Mouse (Mus musculus) hindbrain, embryonic 14.5 days (tissue): ENCODE measurements around the gene Arhgap31. TPM values are rescaled to one million over a fixed set of nuclear protein-coding genes. Genes with fewer than 3 reads are reported as not detected.

Source experiments
- ATAC-seq: fragments of 200-750 bp; cut with Nextera tagmentation; 2 replicates; pipeline ENCODE4 v1.8.0; 2017; ENCODE audit warnings: moderate number of reproducible peaks, mild to moderate bottlenecking, moderate TSS enrichment, moderate library complexity; ENCODE audit not compliant: low FRiP score
- DNase-seq: peaks from one replicate; pipeline ENCODE4 v3.0.0-alpha.2; 2015; ENCODE audit warnings: low spot score
- H3K27ac ChIP-seq: fragments of 300-500 bp; sonication (generic); 2 replicates; pipeline ENCODE4 v1.5.1; 2014; ENCODE audit warnings: mild to moderate bottlenecking, moderate library complexity
- H3K27me3 ChIP-seq: fragments of 300-500 bp; sonication (generic); 2 replicates; pipeline ENCODE4 v1.6.1; 2014; ENCODE audit warnings: mild to moderate bottlenecking, low read length, mixed read lengths; ENCODE audit not compliant: control insufficient read depth, insufficient read depth
- H3K36me3 ChIP-seq: fragments of 300-500 bp; sonication (generic); replicated peaks from 2 replicates; pipeline ENCODE4 v1.6.1; 2014; ENCODE audit not compliant: control insufficient read depth, insufficient read depth
- H3K4me1 ChIP-seq: fragments of 300-500 bp; sonication (generic); replicated peaks from 2 replicates; pipeline ENCODE4 v1.6.1; 2014; ENCODE audit warnings: antibody characterized with exemption, low read length, mixed read lengths; ENCODE audit not compliant: control insufficient read depth, insufficient read depth
- H3K4me2 ChIP-seq: fragments of 300-500 bp; sonication (generic); replicated peaks from 2 replicates; pipeline ENCODE4 v1.6.1; 2014; ENCODE audit warnings: mild to moderate bottlenecking, moderate library complexity
- H3K4me3 ChIP-seq: fragments of 300-500 bp; sonication (generic); replicated peaks from 2 replicates; pipeline ENCODE4 v1.5.1; 2014; ENCODE audit warnings: mild to moderate bottlenecking, low read length
- H3K9ac ChIP-seq: fragments of 300-500 bp; sonication (generic); 2 replicates; pipeline ENCODE4 v1.6.1; 2014
- H3K9me3 ChIP-seq: fragments of 300-500 bp; sonication (generic); 2 replicates; pipeline ENCODE4 v1.6.1; 2016; ENCODE audit warnings: low read length; ENCODE audit not compliant: control insufficient read depth
- WGBS: fragments of 180-500 bp; shearing (Covaris S2); extraction: QIAGEN DNeasy Blood & Tissue Kit; methylation state at CpG from one replicate; pipeline ENCODE4 v1.1.7; 2014; 5-methylcytosine and 5-hydroxymethylcytosine counted together
- polyA plus RNA-seq: library from polyadenylated mRNA; unstranded; fragments of >200 nt; fragmentation: Nextera tagmentation; extraction: Ambion mirVana; gene quantifications from 2 replicates; pipeline ENCODE4 v1.2.1, GENCODE M21; 2014

Gene Arhgap31
- polyA plus RNA-seq, 1 experiment from 2014 or later = 7.8 TPM

- DNase-seq (no peak), ATAC-seq (no peak)
- Histone ChIP-seq H3K4me3 (no peak overlapping the region), H3K4me2 (no peak overlapping the region), H3K4me1 (no peaks in the 10 kb centered on the region), H3K9ac (no peak overlapping the region), H3K9me3 (no peaks in the 10 kb centered on the region), H3K27me3 (no peaks in the 10 kb centered on the region), H3K27ac (no peak overlapping the region), H3K36me3 (peaks cover 11% of the 10 kb centered on the region; the same call in 1 of the 2 replicates)
- 69% methylated on average over 18 of the region's 18 CpGs for WGBS
Observed at GRCm38 (mm10) chr16:38609092-38609491, 104.0 kb downstream of the Arhgap31 start.

- no peaks in the 10 kb centered on the region for H3K27me3 ChIP-seq
- no peak overlapping the region for H3K27ac ChIP-seq
- H3K4me3 ChIP-seq = no peak overlapping the region
- DNase-seq (no peak), ATAC-seq (no peak)
- WGBS = 77% methylated on average over 12 of the region's 12 CpGs
- H3K4me2 ChIP-seq = no peak overlapping the region
- no peaks in the 10 kb centered on the region for H3K9me3 ChIP-seq
- no peaks in the 10 kb centered on the region for H3K4me1 ChIP-seq
- H3K36me3 ChIP-seq = peaks cover 11% of the 10 kb centered on the region; the same call in 1 of the 2 replicates
- H3K9ac ChIP-seq = no peak overlapping the region
Observed at GRCm38 (mm10) chr16:38608687-38609086, 104.4 kb downstream of the Arhgap31 start.

- ATAC-seq (no peak), DNase-seq (no peak)
- no peak overlapping the region for H3K4me3 ChIP-seq
- H3K27me3 ChIP-seq = no peaks in the 10 kb centered on the region
- no peaks in the 10 kb centered on the region for H3K4me1 ChIP-seq
- no peak overlapping the region for H3K9ac ChIP-seq
- no peak overlapping the region for H3K4me2 ChIP-seq
- WGBS = 92% methylated on average over 7 of the region's 7 CpGs
- peaks cover 7% of the 10 kb centered on the region; the same call in 1 of the 2 replicates for H3K36me3 ChIP-seq
- no peak overlapping the region for H3K27ac ChIP-seq
- H3K9me3 ChIP-seq = no peaks in the 10 kb centered on the region
Observed at GRCm38 (mm10) chr16:38606509-38606908, 106.6 kb downstream of the Arhgap31 start.

- H3K9ac ChIP-seq = no peak overlapping the region
- ATAC-seq (peak; percentile 51; the same call in 1 of the 2 replicates), DNase-seq (peak; percentile 34)
- H3K4me3 ChIP-seq = no peak overlapping the region
- no peaks in the 10 kb centered on the region for H3K9me3 ChIP-seq
- no peaks in the 10 kb centered on the region for H3K36me3 ChIP-seq
- WGBS = 46% methylated on average over 11 of the region's 11 CpGs
- no peak overlapping the region for H3K4me2 ChIP-seq
- H3K4me1 ChIP-seq = no peaks in the 10 kb centered on the region
- no peaks in the 10 kb centered on the region for H3K27me3 ChIP-seq
- H3K27ac ChIP-seq = no peak overlapping the region
Observed at GRCm38 (mm10) chr16:38602989-38603804, 109.9 kb downstream of the Arhgap31 start.

- H3K4me3 ChIP-seq = no peak overlapping the region
- H3K36me3 ChIP-seq = no peaks in the 10 kb centered on the region
- no peak for DNase-seq
- H3K27ac ChIP-seq = no peak overlapping the region
- 85% methylated on average over 11 of the region's 11 CpGs for WGBS
- ATAC-seq = no peak
- no peak overlapping the region for H3K9ac ChIP-seq
- no peaks in the 10 kb centered on the region for H3K9me3 ChIP-seq
- H3K4me1 ChIP-seq = no peaks in the 10 kb centered on the region
- H3K27me3 ChIP-seq = no peaks in the 10 kb centered on the region
- no peak overlapping the region for H3K4me2 ChIP-seq
Observed at GRCm38 (mm10) chr16:38598986-38599680, 113.9 kb downstream of the Arhgap31 start.

- H3K4me3 ChIP-seq = no peak overlapping the region
- H3K4me2 ChIP-seq = no peak overlapping the region
- H3K4me1 ChIP-seq = no peaks in the 10 kb centered on the region
- no peak overlapping the region for H3K27ac ChIP-seq
- no peak for ATAC-seq
- no peaks in the 10 kb centered on the region for H3K9me3 ChIP-seq
- no peaks in the 10 kb centered on the region for H3K27me3 ChIP-seq
- H3K9ac ChIP-seq = no peak overlapping the region
- WGBS = 97% methylated on average over 2 of the region's 2 CpGs
- DNase-seq = no peak
- peaks cover 16% of the 10 kb centered on the region for H3K36me3 ChIP-seq
Observed at GRCm38 (mm10) chr16:38596651-38597050, 116.4 kb downstream of the Arhgap31 start.

- Histone ChIP-seq H3K4me1 (no peaks in the 10 kb centered on the region), H3K9ac (no peak overlapping the region), H3K4me3 (no peak overlapping the region), H3K36me3 (peaks cover 22% of the 10 kb centered on the region), H3K4me2 (no peak overlapping the region), H3K27ac (no peak overlapping the region), H3K27me3 (no peaks in the 10 kb centered on the region), H3K9me3 (no peaks in the 10 kb centered on the region)
- ATAC-seq (no peak), DNase-seq (no peak)
- WGBS = 86% methylated on average over 2 of the region's 2 CpGs
Observed at GRCm38 (mm10) chr16:38596099-38596498, 117.0 kb downstream of the Arhgap31 start.

GRCm38 (mm10) chr16:38594435-38594834, 118.6 kb downstream of the Arhgap31 start:
- 93% methylated on average over 1 of the region's 1 CpGs for WGBS
- Histone ChIP-seq H3K9ac (no peak overlapping the region), H3K4me3 (no peak overlapping the region), H3K27me3 (no peaks in the 10 kb centered on the region), H3K27ac (no peak overlapping the region), H3K9me3 (no peaks in the 10 kb centered on the region), H3K4me1 (no peaks in the 10 kb centered on the region), H3K36me3 (peaks cover 33% of the 10 kb centered on the region), H3K4me2 (no peak overlapping the region)
- no peak for ATAC-seq
- DNase-seq = no peak

GRCm38 (mm10) chr16:38592946-38593345, 120.1 kb downstream of the Arhgap31 start:
- H3K4me3 ChIP-seq = no peak overlapping the region
- no peak overlapping the region for H3K4me2 ChIP-seq
- ATAC-seq (no peak), DNase-seq (no peak)
- no peaks in the 10 kb centered on the region for H3K9me3 ChIP-seq
- H3K27me3 ChIP-seq = no peaks in the 10 kb centered on the region
- no peak overlapping the region for H3K27ac ChIP-seq
- H3K36me3 ChIP-seq = peaks cover 47% of the 10 kb centered on the region
- no peaks in the 10 kb centered on the region for H3K4me1 ChIP-seq
- no peak overlapping the region for H3K9ac ChIP-seq
- 96% methylated on average over 4 of the region's 4 CpGs for WGBS
